Mouse (Mus musculus): ENCODE measurements at regions not wholly inside any gene's neighbourhood (a gene's known extent, or its start where the extent isn't known, plus 50 kb on each side); places are given as distances from the start of the nearest gene placed in this dataset.

GRCm38 (mm10) chr2:50417643-50418042 is 121.0 kb upstream of the Mmadhc start:
- DNase-seq (ENCODE audit: low spot score) = no peak

DNA sequence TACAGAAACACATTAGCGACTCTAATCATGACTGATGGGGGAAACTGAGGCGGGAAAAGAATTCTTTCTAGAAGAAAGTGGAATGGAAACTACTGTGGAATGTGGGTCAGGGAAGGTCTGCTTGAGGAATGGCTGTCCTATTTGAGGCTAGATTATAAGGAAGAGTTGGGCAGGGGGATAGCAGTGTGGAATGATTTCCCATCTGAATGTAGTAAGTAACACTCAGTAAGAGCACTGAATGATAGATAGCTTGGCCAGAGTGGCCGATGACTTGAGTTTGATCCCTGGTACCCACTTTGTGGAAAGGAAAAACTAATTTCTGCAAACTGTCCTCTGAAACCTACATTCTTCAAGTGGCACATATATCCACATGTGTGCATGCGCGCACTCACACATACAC is 120.5 kb upstream of the Mmadhc start:
- DNase-seq (ENCODE audit: low spot score) = no peak

DNA sequence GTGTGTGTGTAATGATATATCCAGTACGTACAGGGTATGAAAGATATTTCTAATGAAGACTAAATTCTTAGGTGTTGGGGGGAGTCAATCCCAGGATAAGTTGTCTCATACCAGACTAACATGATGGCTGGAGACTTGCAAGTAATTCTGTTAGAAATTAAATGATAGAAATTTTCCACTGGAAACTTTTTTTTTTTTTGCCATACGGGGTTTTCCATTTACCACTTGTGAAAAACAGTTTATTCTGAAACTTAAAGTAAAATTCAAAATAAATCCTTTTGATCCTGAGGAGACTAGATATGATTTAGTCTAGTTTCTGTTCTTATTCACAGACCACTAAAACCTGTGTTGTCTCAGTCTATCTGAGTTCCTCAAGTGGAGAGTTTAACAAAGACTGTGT is 119.5 kb upstream of the Mmadhc start:
- DNase-seq (ENCODE audit: low spot score) = no peak

- DNase-seq (ENCODE audit: low spot score) = no peak
These were observed 109.3 kb upstream of the Mmadhc start for GRCm38 (mm10) chr2:50405932-50406331.

GRCm38 (mm10) chr2:50403106-50403505 is 106.5 kb upstream of the Mmadhc start:
- DNase-seq (ENCODE audit: low spot score) = no peak

GRCm38 (mm10) chr2:50398576-50398975 is 102.0 kb upstream of the Mmadhc start:
- no peak for DNase-seq (ENCODE audit: low spot score)

DNA sequence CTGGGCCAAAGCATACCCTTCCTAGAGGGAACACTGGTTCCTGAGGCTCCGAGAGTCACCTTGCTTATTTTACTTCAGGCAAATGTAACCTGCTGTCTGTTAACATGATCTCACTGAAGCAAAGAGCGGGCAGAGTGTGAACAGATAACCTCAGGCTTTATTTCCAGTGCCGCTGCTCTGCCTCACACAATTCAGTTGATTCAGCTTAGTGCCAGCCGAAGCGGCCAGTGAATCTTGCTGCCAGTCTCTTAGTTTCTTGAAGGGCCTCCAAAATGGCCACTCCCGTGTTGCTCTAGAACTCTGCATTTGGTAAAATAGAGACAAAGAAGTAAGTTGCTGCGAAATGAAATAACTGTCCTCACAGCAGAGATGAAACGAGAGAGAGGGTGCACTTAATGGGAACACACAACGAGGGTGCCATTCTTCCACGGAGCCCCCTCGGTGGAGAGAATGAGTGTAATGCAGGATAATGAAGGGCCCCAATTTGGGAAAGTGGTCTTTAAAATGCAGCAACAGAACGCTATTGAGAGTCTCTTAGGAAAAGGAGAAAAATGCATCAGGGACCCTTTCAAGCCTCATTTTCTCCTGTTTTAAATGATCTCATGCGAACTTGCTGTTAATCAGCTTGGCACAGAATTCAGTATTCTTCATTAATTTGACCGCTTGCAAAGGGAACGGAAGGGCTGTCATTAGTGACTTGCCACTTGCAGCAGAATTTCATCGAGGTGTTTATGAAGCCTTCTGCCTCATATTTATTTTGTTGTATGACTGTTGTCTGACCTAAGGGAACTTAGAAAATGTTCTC is 81.2 kb upstream of the Mmadhc start:
- no peak for DNase-seq (ENCODE audit: low spot score)

DNA sequence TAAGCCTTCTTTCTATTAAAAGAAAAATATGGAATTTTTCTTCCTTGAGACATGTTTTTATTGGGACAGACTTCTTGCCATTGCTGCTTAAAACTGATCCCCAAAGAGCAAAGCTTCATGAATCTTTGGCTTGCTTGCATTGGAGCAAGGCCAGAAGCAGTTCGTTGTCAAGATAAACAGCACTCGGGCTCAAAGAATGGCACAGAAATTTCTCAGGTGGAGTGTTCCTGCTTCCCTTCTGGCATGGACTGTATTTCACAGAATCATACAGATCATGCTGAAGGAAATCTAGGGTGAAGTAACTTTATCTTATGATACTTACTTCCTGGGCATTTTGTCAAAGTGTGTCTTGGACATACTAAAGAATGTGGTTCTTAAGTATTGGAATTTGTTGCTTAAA is 77.0 kb upstream of the Mmadhc start:
- no peak for DNase-seq (ENCODE audit: low spot score)

DNA sequence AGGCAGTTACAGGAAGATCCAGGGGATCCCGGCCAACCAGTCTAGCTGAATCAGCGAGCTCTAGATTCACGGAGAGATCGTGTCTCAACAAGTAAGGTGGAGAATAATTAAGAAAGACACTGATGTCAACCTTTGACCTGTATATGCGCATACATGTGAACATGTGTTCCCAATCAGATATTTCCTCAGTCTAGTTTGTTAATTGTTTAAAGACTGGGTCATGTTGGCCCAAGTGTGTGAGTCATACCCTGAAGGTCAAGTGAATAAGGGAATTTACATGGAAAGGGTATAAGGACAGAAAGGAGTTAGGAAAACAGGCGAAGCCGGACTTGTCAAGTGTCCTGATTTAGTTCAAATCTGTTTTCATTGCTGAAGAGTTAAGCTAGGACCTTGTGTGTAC is 76.4 kb upstream of the Mmadhc start:
- DNase-seq (ENCODE audit: low spot score) = no peak

- no peak for DNase-seq (ENCODE audit: low spot score)
These were observed 72.2 kb upstream of the Mmadhc start for GRCm38 (mm10) chr2:50368831-50369230.

DNA sequence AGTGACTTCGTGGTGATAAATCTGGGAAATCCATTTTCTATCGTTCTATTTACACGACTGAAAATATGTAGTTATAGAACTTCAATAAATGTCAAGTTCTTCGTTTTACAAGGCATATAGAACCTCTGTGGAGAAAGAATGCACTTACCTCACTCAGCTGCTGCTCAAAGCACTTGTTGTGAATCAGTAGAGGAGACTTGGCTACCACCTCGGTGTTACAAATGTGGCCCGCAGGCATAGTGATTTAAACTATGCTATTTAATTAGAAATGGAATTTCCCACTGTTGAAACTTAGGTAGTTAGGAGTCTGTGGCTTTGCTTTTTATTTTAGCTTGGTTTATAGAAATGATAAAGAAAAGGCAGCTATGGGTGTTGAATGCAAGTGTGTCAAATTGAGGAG is 71.8 kb upstream of the Mmadhc start:
- no peak for DNase-seq (ENCODE audit: low spot score)

GRCm38 (mm10) chr2:50365221-50365620 is 68.6 kb upstream of the Mmadhc start:
- no peak for DNase-seq (ENCODE audit: low spot score)

DNA sequence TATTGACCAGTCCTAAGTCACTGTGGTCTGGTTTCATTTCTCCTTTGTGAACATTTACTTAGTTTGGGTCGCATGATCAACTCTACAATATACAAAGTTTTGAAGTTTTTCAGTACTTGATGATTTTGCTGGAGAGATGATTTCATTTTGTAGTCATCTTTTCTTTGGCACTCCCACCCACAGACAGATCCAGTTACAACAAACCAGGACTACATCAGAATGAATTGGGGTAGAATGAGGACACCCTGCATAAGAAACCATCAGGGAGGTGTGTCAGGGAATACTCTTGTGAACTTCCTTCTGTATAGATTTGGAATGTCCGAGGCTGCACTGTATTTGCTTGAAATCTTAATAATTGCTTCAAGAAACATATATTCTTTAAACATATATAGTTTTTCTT is 59.5 kb upstream of the Mmadhc start:
- DNase-seq (ENCODE audit: low spot score) = no peak

DNA sequence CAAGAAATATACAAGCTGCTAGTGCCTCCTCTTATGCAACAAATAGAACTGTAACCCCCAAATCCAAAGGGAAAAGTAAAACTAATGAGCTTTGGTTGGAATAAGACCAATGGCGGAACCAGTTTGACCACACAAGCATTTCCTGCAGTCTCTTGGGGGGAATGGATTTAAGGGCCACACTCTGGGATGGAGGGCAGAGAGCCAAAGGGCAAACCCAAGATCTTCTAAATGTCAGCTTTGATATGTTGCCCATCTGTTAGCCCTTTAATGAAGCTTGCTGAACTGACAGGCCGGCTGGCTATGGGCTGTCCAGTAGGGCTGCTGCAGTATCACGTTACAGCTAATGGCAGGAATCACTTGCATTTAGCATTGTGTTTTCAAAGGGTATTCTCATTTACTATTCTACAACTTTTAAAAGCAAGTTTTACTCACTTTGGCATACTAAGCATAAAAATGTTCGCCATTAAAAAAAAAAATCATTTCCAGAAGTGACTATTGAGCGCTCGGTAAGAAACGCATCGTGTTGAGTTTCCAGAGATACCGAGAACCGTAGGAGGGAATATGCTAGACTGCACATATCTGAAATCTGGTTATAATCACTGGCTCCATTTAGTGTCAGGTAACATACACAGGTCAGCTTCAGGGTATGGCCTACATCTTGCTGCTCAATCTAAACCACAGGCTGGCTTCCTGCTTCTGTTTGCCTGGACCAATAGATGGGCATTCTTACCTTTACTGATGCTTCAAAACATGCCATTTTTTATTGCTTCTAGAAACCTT is 51.1 kb upstream of the Mmadhc start:
- no peak for DNase-seq (ENCODE audit: low spot score)
